Mouse (Mus musculus) layer of hippocampus, postnatal 25 days (tissue): ENCODE measurements around the gene Trim15. TPM values are rescaled to one million over a fixed set of nuclear protein-coding genes. Genes with fewer than 3 reads are reported as not detected.

ENCODE experiments used
- DNase-seq, 2 experiments: peaks; one replicate each; pipeline ENCODE4 v3.0.0; 2022; ENCODE audit warnings: mixed read lengths in 2 of 2, low spot score in 1 of 2; ENCODE audit errors: extremely low spot score in 1 of 2
- total RNA-seq, 2 experiments: library from RNA; stranded (reverse); gene quantifications; 2 replicates each; pipeline ENCODE4 v1.2.3; 2021

Gene Trim15
- total RNA-seq, 2 experiments from 2014 or later = not detected

GRCm38 (mm10) chr17:36869955-36870810 lies 3.2 kb upstream of the Trim15 start:
- DNase-seq = peak in 1 of 2 experiments; percentile 8

GRCm38 (mm10) chr17:36869284-36869954 lies 2.4 kb upstream of the Trim15 start, which contains the start of gene Trim10:
TSS of gene Trim10 (plus strand) at chr17:36869574.
- DNase-seq = no peak

- no peak for DNase-seq
Observed at GRCm38 (mm10) chr17:36868836-36869235, 1.8 kb upstream of the Trim15 start.

- DNase-seq = no peak
Observed at GRCm38 (mm10) chr17:36861680-36862079, 5.3 kb downstream of the Trim15 start.

GRCm38 (mm10) chr17:36858181-36858580 lies 8.8 kb downstream of the Trim15 start:
- DNase-seq = no peak

GRCm38 (mm10) chr17:36856236-36856635 lies 10.8 kb downstream of the Trim15 start:
- DNase-seq = no peak

- DNase-seq = no peak
Observed at GRCm38 (mm10) chr17:36855484-36855883, 11.5 kb downstream of the Trim15 start.

- DNase-seq = no peak
Observed at GRCm38 (mm10) chr17:36851627-36852026, 15.4 kb downstream of the Trim15 start.

- DNase-seq = no peak
Observed at GRCm38 (mm10) chr17:36851200-36851599, 15.8 kb downstream of the Trim15 start.

GRCm38 (mm10) chr17:36849992-36850391 lies 17.0 kb downstream of the Trim15 start:
- no peak for DNase-seq

- no peak for DNase-seq
Observed at GRCm38 (mm10) chr17:36848911-36849310, 18.1 kb downstream of the Trim15 start.

- no peak for DNase-seq
Observed at GRCm38 (mm10) chr17:36844725-36845124, 22.3 kb downstream of the Trim15 start.

- DNase-seq = no peak
Observed at GRCm38 (mm10) chr17:36844286-36844719, 22.7 kb downstream of the Trim15 start.

- DNase-seq = no peak
Observed at GRCm38 (mm10) chr17:36843696-36844095, 23.3 kb downstream of the Trim15 start.

GRCm38 (mm10) chr17:36840961-36841445 lies 26.0 kb downstream of the Trim15 start:
- no peak for DNase-seq

GRCm38 (mm10) chr17:36839931-36840330 lies 27.1 kb downstream of the Trim15 start:
- DNase-seq = no peak

GRCm38 (mm10) chr17:36839001-36839400 lies 28.0 kb downstream of the Trim15 start:
- DNase-seq = no peak

GRCm38 (mm10) chr17:36836874-36837647 lies 29.9 kb downstream of the Trim15 start, which contains the start of gene Trim26:
TSS of gene Trim26 (plus strand) at chr17:36837134.
- peak; percentile 91 to 92 for DNase-seq

- DNase-seq = peak in 1 of 2 experiments; percentile 11
Observed at GRCm38 (mm10) chr17:36836427-36836812, 30.6 kb downstream of the Trim15 start.

GRCm38 (mm10) chr17:36835591-36836426 lies 31.2 kb downstream of the Trim15 start:
- peak; percentile 22 to 32 for DNase-seq
